Mouse (Mus musculus): ENCODE results near the gene Clec2e. TPM values are rescaled to one million over a fixed set of nuclear protein-coding genes. Genes with fewer than 3 reads are reported as not detected.
"Not testable (repeated sequence)": the region's sequence is repeated elsewhere in the genome, so short reads cannot be mapped to it uniquely, and the experiment has no call there.

Clec2e gene
- polyA plus RNA-seq, 1 experiment = not detected

- TF ChIP-seq POLR2A (IDR thresholded peaks at IDR 0.05; ENCODE audit: borderline replicate concordance, extremely low read depth, insufficient read depth, insufficient read length, poor library complexity, severe bottlenecking) = no peak
- no peak for TF ChIP-seq CTCF (IDR thresholded peaks at IDR 0.05; ENCODE audit: borderline replicate concordance, extremely low read depth, insufficient read depth, insufficient read length)
- DNase-seq (ENCODE audit: low read depth) = no peak
These were observed 891 bp upstream of the Clec2e start for GRCm38 (mm10) chr6:129101604-129102003.

GRCm38 (mm10) chr6:129097929-129098328, 2.8 kb downstream of the Clec2e start:
- DNase-seq (ENCODE audit: low read depth) = no peak
- TF ChIP-seq CTCF (IDR thresholded peaks at IDR 0.05; ENCODE audit: borderline replicate concordance, extremely low read depth, insufficient read depth, insufficient read length) (no peak), POLR2A (IDR thresholded peaks at IDR 0.05; ENCODE audit: borderline replicate concordance, extremely low read depth, insufficient read depth, insufficient read length, poor library complexity, severe bottlenecking) (no peak)

GRCm38 (mm10) chr6:129095166-129095565, 5.5 kb downstream of the Clec2e start:
- DNase-seq (ENCODE audit: low read depth) = peak; percentile 34
- TF ChIP-seq POLR2A (IDR thresholded peaks at IDR 0.05; ENCODE audit: borderline replicate concordance, extremely low read depth, insufficient read depth, insufficient read length, poor library complexity, severe bottlenecking) = no peak
- TF ChIP-seq CTCF (IDR thresholded peaks at IDR 0.05; ENCODE audit: borderline replicate concordance, extremely low read depth, insufficient read depth, insufficient read length) = peak; percentile 55; the same call in 1 of the 2 replicates

GRCm38 (mm10) chr6:129088596-129088995, 12.1 kb downstream of the Clec2e start:
- DNase-seq (ENCODE audit: low read depth) = not testable (repeated sequence)

GRCm38 (mm10) chr6:129088161-129088560, 12.6 kb downstream of the Clec2e start:
- no peak for TF ChIP-seq CTCF (IDR thresholded peaks at IDR 0.05; ENCODE audit: borderline replicate concordance, extremely low read depth, insufficient read depth, insufficient read length)
- no peak for TF ChIP-seq POLR2A (IDR thresholded peaks at IDR 0.05; ENCODE audit: borderline replicate concordance, extremely low read depth, insufficient read depth, insufficient read length, poor library complexity, severe bottlenecking)
- peak; percentile 42 for DNase-seq (ENCODE audit: low read depth)

GRCm38 (mm10) chr6:129086031-129086430, 14.7 kb downstream of the Clec2e start:
- DNase-seq (ENCODE audit: low read depth) = not testable (repeated sequence)

- no peak for DNase-seq (ENCODE audit: low read depth)
- no peak for TF ChIP-seq POLR2A (IDR thresholded peaks at IDR 0.05; ENCODE audit: borderline replicate concordance, extremely low read depth, insufficient read depth, insufficient read length, poor library complexity, severe bottlenecking)
- no peak for TF ChIP-seq CTCF (IDR thresholded peaks at IDR 0.05; ENCODE audit: borderline replicate concordance, extremely low read depth, insufficient read depth, insufficient read length)
These were observed 15.6 kb downstream of the Clec2e start for GRCm38 (mm10) chr6:129085098-129085497.

GRCm38 (mm10) chr6:129066986-129067385, 33.7 kb downstream of the Clec2e start:
- DNase-seq (ENCODE audit: low read depth) = peak; percentile 53
- TF ChIP-seq POLR2A (IDR thresholded peaks at IDR 0.05; ENCODE audit: borderline replicate concordance, extremely low read depth, insufficient read depth, insufficient read length, poor library complexity, severe bottlenecking) = no peak
- TF ChIP-seq CTCF (IDR thresholded peaks at IDR 0.05; ENCODE audit: borderline replicate concordance, extremely low read depth, insufficient read depth, insufficient read length) = peak; percentile 39; the same call in 1 of the 2 replicates

- DNase-seq (ENCODE audit: low read depth) = no peak
- TF ChIP-seq CTCF (IDR thresholded peaks at IDR 0.05; ENCODE audit: borderline replicate concordance, extremely low read depth, insufficient read depth, insufficient read length) = no peak
- TF ChIP-seq POLR2A (IDR thresholded peaks at IDR 0.05; ENCODE audit: borderline replicate concordance, extremely low read depth, insufficient read depth, insufficient read length, poor library complexity, severe bottlenecking) = no peak
These were observed 34.2 kb downstream of the Clec2e start for GRCm38 (mm10) chr6:129066530-129066929.

GRCm38 (mm10) chr6:129065857-129066256, 34.9 kb downstream of the Clec2e start:
- no peak for DNase-seq (ENCODE audit: low read depth)
- no peak for TF ChIP-seq CTCF (IDR thresholded peaks at IDR 0.05; ENCODE audit: borderline replicate concordance, extremely low read depth, insufficient read depth, insufficient read length)
- TF ChIP-seq POLR2A (IDR thresholded peaks at IDR 0.05; ENCODE audit: borderline replicate concordance, extremely low read depth, insufficient read depth, insufficient read length, poor library complexity, severe bottlenecking) = no peak

- DNase-seq (ENCODE audit: low read depth) = no peak
- no peak for TF ChIP-seq CTCF (IDR thresholded peaks at IDR 0.05; ENCODE audit: borderline replicate concordance, extremely low read depth, insufficient read depth, insufficient read length)
- no peak for TF ChIP-seq POLR2A (IDR thresholded peaks at IDR 0.05; ENCODE audit: borderline replicate concordance, extremely low read depth, insufficient read depth, insufficient read length, poor library complexity, severe bottlenecking)
These were observed 35.3 kb downstream of the Clec2e start for GRCm38 (mm10) chr6:129065407-129065806.

- DNase-seq (ENCODE audit: low read depth) = no peak
- TF ChIP-seq POLR2A (IDR thresholded peaks at IDR 0.05; ENCODE audit: borderline replicate concordance, extremely low read depth, insufficient read depth, insufficient read length, poor library complexity, severe bottlenecking) = no peak
- TF ChIP-seq CTCF (IDR thresholded peaks at IDR 0.05; ENCODE audit: borderline replicate concordance, extremely low read depth, insufficient read depth, insufficient read length) = no peak
These were observed 42.7 kb downstream of the Clec2e start for GRCm38 (mm10) chr6:129058013-129058412.

GRCm38 (mm10) chr6:129056237-129056636, 44.5 kb downstream of the Clec2e start:
- DNase-seq (ENCODE audit: low read depth) = no peak
- TF ChIP-seq CTCF (IDR thresholded peaks at IDR 0.05; ENCODE audit: borderline replicate concordance, extremely low read depth, insufficient read depth, insufficient read length) (no peak), POLR2A (IDR thresholded peaks at IDR 0.05; ENCODE audit: borderline replicate concordance, extremely low read depth, insufficient read depth, insufficient read length, poor library complexity, severe bottlenecking) (no peak)

Measured in brain, embryonic 14.5 days (tissue).